Mouse (Mus musculus): Measurements from ENCODE around the gene Kdm1b.

GRCm38 (mm10) chr13:47106580-47106888 is 63.2 kb downstream of the Kdm1b start:
- TF ChIP-seq POLR2A (IDR thresholded peaks at IDR 0.05; ENCODE audit: control insufficient read depth in 1 of 2, insufficient read depth in 1 of 2, low read depth in 1 of 2, low read length in 2 of 2, poor library complexity in 1 of 2) (no peak; a peak in 1 of 4 replicates), CTCF (IDR thresholded peaks at IDR 0.05 in 2 of 3, conservative IDR thresholded peaks at IDR 0.05 in 1 of 3; ENCODE audit: control insufficient read depth in 1 of 3, insufficient read depth in 1 of 3, low read depth in 2 of 3, low read length in 3 of 3, poor library complexity in 1 of 3, severe bottlenecking in 1 of 3) (no peak)
